Mouse (Mus musculus): ENCODE measurements around the gene Kntc1.

Kntc1 gene

GRCm38 (mm10) chr5:123866457-123866856 lies 116.9 kb downstream of the Kntc1 start:
- no peak for DNase-seq (ENCODE audit: low read depth, low spot score)

GRCm38 (mm10) chr5:123869615-123870014 lies 120.1 kb downstream of the Kntc1 start:
- no peak for DNase-seq (ENCODE audit: low read depth, low spot score)

Measured in brain, embryonic 18.5 days (tissue).